Mouse (Mus musculus): ENCODE data around the gene Dlx1. TPM values are rescaled to one million over a fixed set of nuclear protein-coding genes. Genes with fewer than 3 reads are reported as not detected.

Gene Dlx1
- 1 to 10 TPM in 1 of 2 experiments, under 1 TPM in 1; 0.59 to 1.6 TPM for polyA plus RNA-seq (2012; fragmentation: generic; extraction: Trizol)

DNA sequence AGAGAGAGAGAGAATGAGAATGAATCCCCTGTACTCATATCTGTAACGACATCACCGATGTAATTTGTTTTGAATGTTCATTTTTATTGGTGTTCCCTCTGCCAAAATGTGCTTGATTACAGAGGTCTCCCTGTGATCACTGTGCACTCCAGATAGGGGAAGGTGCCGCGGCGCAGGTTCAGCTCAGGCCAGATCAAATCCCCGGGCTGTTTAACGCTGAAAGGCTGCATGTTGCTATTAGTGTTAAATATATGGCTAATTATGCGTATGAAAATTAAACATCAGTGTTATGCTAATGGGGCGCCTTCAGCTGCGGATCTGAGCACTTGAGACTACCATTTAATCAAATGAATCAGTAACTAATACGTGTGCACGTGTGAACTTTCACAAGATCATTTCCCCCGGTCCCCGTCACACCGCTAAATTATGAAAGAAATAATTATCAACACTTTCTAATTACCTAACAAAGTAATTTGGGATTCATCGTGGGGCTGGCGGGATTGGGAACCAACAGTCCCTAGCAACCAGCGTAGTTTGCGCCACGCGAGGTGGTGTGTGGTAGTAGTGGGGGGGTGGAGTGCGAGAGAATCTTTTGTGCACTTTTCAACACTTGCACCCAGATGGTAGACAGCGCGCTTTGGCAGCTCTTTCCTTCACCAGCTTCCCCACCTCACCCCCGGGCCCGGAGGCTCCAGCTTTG, at the start of gene Dlx1:
TSS of gene Dlx1 (plus strand) at position 100 of the 700 bp plus-strand sequence.

DNA sequence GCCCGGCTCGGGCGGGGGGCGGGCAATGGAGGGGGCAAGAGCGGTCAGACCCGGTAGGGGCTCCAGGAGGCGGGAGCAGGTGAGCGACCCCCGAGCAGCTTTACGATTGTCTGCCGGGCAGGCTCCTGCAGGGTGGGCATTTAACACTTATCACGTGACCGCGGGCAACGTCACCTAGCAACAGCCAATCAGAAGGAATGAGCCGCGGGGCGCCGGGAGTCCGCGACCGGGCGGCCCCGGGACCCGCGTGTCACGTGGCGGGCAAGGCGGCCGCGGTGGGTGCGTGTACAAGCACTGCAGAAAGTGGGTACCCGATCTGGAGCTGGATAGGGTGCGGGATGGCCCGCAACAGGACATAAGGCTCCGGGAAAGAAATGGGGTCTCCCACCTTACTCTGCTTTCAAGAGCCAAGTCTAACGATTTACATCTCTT, 18.7 kb downstream of the Dlx1 start, which contains the start of gene Dlx2:
TSS of gene Dlx2 (minus strand) at position 115 of the 432 bp plus-strand sequence.

Other genes with a start within 250 kb of the Dlx1 start
- gene Slc25a12, start 160.4 kb upstream of the Dlx1 start, polyA plus RNA-seq (2012; fragmentation: generic; extraction: Trizol): 10 to 100 TPM in 1 of 2 experiments, 1 to 10 TPM in 1; 9.8 to 33.4 TPM
- 10 to 100 TPM in 1 of 2 experiments, 1 to 10 TPM in 1; 7.7 to 16.8 TPM for gene Hat1, start 139.2 kb upstream of the Dlx1 start, polyA plus RNA-seq (2012; fragmentation: generic; extraction: Trizol)
- 10 to 100 TPM in 1 of 2 experiments, 1 to 10 TPM in 1; 8.7 to 14.4 TPM for gene Metap1d, start 74.8 kb upstream of the Dlx1 start, polyA plus RNA-seq (2012; fragmentation: generic; extraction: Trizol)
- 1 to 10 TPM; 2.2 to 4.3 TPM for gene Dlx2, start 18.6 kb downstream of the Dlx1 start, polyA plus RNA-seq (2012; fragmentation: generic; extraction: Trizol)
- 1 to 10 TPM; 3.1 to 3.6 TPM for gene Itga6, start 217.5 kb downstream of the Dlx1 start, polyA plus RNA-seq (2012; fragmentation: generic; extraction: Trizol)